ENCODE assay signal across 12 mouse cellular contexts in genomic region chr15:61781531-61781930, GRCm38 (mm10).
"Had no signal": no experiment of that assay in that cellular context is flagged by ENCODE, and none has a peak within 500 bp of the region (broad histone marks: within the 10 kb centered on the region; RNA-seq: fewer than 3 reads in every experiment).

No protein-coding gene starts in this region.

- DNase-seq: kidney, postnatal 10 days; kidney, postnatal 36 days; layer of hippocampus, adult 9-11 months; liver; lung, adult 18-20 months; lung, postnatal 10 days; lung, postnatal 36 days; right cerebral cortex, adult 18-20 months; right cerebral cortex, postnatal 14 days; right cerebral cortex, postnatal 4 days; thymus, adult 2 months; thymus, postnatal 14 days had no signal
